Mouse (Mus musculus): ENCODE results near the gene Amer3. TPM values are rescaled to one million over a fixed set of nuclear protein-coding genes. Genes with fewer than 3 reads are reported as not detected.

The Amer3 gene
- 0.02 TPM in 1 of 2 replicates, not detected in the other for polyA plus RNA-seq (2012; ENCODE audit: low replicate concordance)

GRCm38 (mm10) chr1:34578851-34579781, at the start of gene Amer3:
TSS of gene Amer3 (plus strand) at chr1:34579657.

GRCm38 (mm10) chr1:34535043-34535698, 44.3 kb upstream of the Amer3 start, which contains the start of gene Cfc1:
TSS of gene Cfc1 (plus strand) at chr1:34535648.

GRCm38 (mm10) chr1:34560843-34561242, 18.6 kb upstream of the Amer3 start, which contains the start of gene Prss40:
TSS of gene Prss40 (minus strand) at chr1:34560943.

Other genes starting within 250 kb of the Amer3 start
- 18.8 and 32.8 TPM in 2 replicates for gene Ccdc115, start 140.0 kb upstream of the Amer3 start, polyA plus RNA-seq (2012; ENCODE audit: low replicate concordance)
- gene Imp4, start 139.8 kb upstream of the Amer3 start, polyA plus RNA-seq (2012; ENCODE audit: low replicate concordance) = 35.7 and 36.9 TPM in 2 replicates
- 839 and 1,671 TPM in 2 replicates for gene Ptpn18, start 119.9 kb upstream of the Amer3 start, polyA plus RNA-seq (2012; ENCODE audit: low replicate concordance)
- 0.39 TPM in 1 of 2 replicates, not detected in the other for gene Prss39, start 81.2 kb upstream of the Amer3 start, polyA plus RNA-seq (2012; ENCODE audit: low replicate concordance)
- gene Cfc1, start 44.0 kb upstream of the Amer3 start, polyA plus RNA-seq (2012; ENCODE audit: low replicate concordance) = not detected in 2 replicates
- not detected in 2 replicates for gene Prss40, start 18.7 kb upstream of the Amer3 start, polyA plus RNA-seq (2012; ENCODE audit: low replicate concordance)